ENCODE assay signal across 17 mouse cellular contexts in the genomic region with DNA sequence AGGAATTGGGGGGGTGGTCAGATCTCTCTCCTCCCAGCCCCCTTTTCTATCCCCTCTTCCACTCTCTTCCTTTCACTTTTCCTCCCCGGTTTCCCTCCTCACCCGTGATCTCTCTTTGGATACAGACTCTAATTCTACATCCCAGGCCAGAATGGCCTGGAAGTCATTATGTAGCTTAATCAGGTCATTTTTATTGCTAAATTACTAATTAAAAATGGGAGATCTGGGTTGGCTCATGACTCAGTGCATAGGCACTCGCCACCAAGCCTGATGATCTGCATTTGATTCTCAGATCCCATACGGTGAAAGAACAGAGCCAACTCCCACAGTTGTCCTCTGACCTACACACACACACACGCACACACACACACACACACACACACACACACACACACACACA.
"Had no signal": no experiment of that assay in that cellular context is flagged by ENCODE, and none has a peak within 500 bp of the region (broad histone marks: within the 10 kb centered on the region; RNA-seq: fewer than 3 reads in every experiment).

No protein-coding gene starts in this region.

- ATAC-seq: liver, postnatal 0 days; midbrain, embryonic 15.5 days had no signal

- H3K9me3 ChIP-seq: limb, embryonic 12.5 days; liver, embryonic 13.5 days; lung, embryonic 15.5 days; megakaryocyte, embryonic 14.5 days; midbrain, embryonic 15.5 days; neural tube, embryonic 12.5 days had no signal

- H3K27ac ChIP-seq: layer of hippocampus, adult 2 months; limb, embryonic 12.5 days; liver, embryonic 13.5 days; lung, embryonic 15.5 days; macrophage; midbrain, embryonic 15.5 days; neural tube, embryonic 12.5 days had no signal

- H3K9ac ChIP-seq: limb, embryonic 12.5 days; liver, embryonic 13.5 days; liver, postnatal 0 days; lung, embryonic 15.5 days; midbrain, embryonic 15.5 days; neural tube, embryonic 12.5 days had no signal

- H3K36me3 ChIP-seq: limb, embryonic 12.5 days; liver, embryonic 13.5 days; lung, embryonic 15.5 days; midbrain, embryonic 15.5 days; neural tube, embryonic 12.5 days had no signal

- DNase-seq: kidney, postnatal 10 days; kidney, postnatal 4 days; liver; liver, embryonic 13.5 days; liver, postnatal 0 days; lung, postnatal 14 days; right cerebral cortex, postnatal 4 days; spleen, adult 18-20 months; thymus, postnatal 36 days had no signal

- H3K4me1 ChIP-seq: liver, embryonic 13.5 days had no signal

- H3K27me3 ChIP-seq: limb, embryonic 12.5 days; liver, embryonic 13.5 days; lung, embryonic 15.5 days; midbrain, embryonic 15.5 days; neural tube, embryonic 12.5 days had no signal

- H3K4me3 ChIP-seq: layer of hippocampus, adult 2 months; limb, embryonic 12.5 days; liver, embryonic 13.5 days; lung, embryonic 15.5 days; megakaryocyte, embryonic 14.5 days; midbrain, embryonic 15.5 days; neural tube, embryonic 12.5 days had no signal

- H3K4me2 ChIP-seq: limb, embryonic 12.5 days; liver, embryonic 13.5 days; lung, embryonic 15.5 days; midbrain, embryonic 11.5 days; midbrain, embryonic 15.5 days; neural tube, embryonic 12.5 days had no signal
